Mouse (Mus musculus) c-Kit-positive CD71-positive TER-119-negative erythroid progenitor cells, embryonic 14.5 days (primary cell): Measurements from ENCODE around the gene Scgb1b19.
"Not testable (repeated sequence)": the region's sequence is repeated elsewhere in the genome, so short reads cannot be mapped to it uniquely, and the experiment has no call there.

ENCODE experiments used
- DNase-seq: peaks from one replicate; pipeline ENCODE4 v3.0.0-alpha.2; 2013; ENCODE audit warnings: low read depth

The Scgb1b19 gene

GRCm38 (mm10) chr7:33286991-33287390 lies at the start of gene Scgb1b19:
Gene Scgb1b19, plus strand, starts transcription at chr7:33287291.
- not testable (repeated sequence) for DNase-seq

GRCm38 (mm10) chr7:33280238-33280637 lies 6.9 kb upstream of the Scgb1b19 start, which contains the start of gene Scgb2b19:
Gene Scgb2b19, minus strand, starts transcription at chr7:33280338.
- DNase-seq: not testable (repeated sequence)
